Mouse (Mus musculus) MEL (cell line): Measurements from ENCODE around the gene Map3k9. TPM values are rescaled to one million over a fixed set of nuclear protein-coding genes. Genes with fewer than 3 reads are reported as not detected.

Source experiments
- DNase-seq: peaks from one replicate; pipeline ENCODE4 v3.0.0; 2011; ENCODE audit warnings: low read depth, low spot score
- H3K27ac ChIP-seq: 2 replicates; pipeline ENCODE4 v1.5.1; 2012; ENCODE audit warnings: low read depth, mild to moderate bottlenecking, control low read depth, low read length, moderate library complexity; ENCODE audit not compliant: control insufficient read depth
- H3K27me3 ChIP-seq, 2 experiments: fragments of 150-350 bp in 1 of 2; sonication (generic) in 1 of 2; 2 replicates each; pipeline ENCODE4 v1.6.1; 2012; ENCODE audit warnings: low read length in 2 of 2, mild to moderate bottlenecking in 2 of 2, improper control_type of control experiment in 1 of 2, moderate library complexity in 1 of 2; ENCODE audit not compliant: insufficient read depth in 2 of 2, control insufficient read depth in 1 of 2
- H3K36me3 ChIP-seq, 2 experiments: 2 replicates each; pipeline ENCODE4 v1.6.1; 2012 to 2014; ENCODE audit warnings: low read length in 2 of 2, improper control_type of control experiment in 1 of 2, inconsistent platforms in 1 of 2, mild to moderate bottlenecking in 1 of 2; ENCODE audit not compliant: insufficient read depth in 2 of 2, control insufficient read depth in 1 of 2
- H3K4me1 ChIP-seq, 2 experiments: fragments of 150-350 bp in 1 of 2; sonication (generic) in 1 of 2; 2 replicates each; pipeline ENCODE4 v1.6.1; 2012; ENCODE audit warnings: low read length in 2 of 2, improper control_type of control experiment in 1 of 2, mild to moderate bottlenecking in 1 of 2; ENCODE audit not compliant: insufficient read depth in 2 of 2, control insufficient read depth in 1 of 2
- H3K4me3 ChIP-seq, 2 experiments: fragments of 150-350 bp in 1 of 2; sonication (generic) in 1 of 2; 2 replicates each; pipeline ENCODE4 v1.5.1; 2012; ENCODE audit warnings: low read depth in 2 of 2, low read length in 2 of 2, mild to moderate bottlenecking in 2 of 2, moderate library complexity in 2 of 2, control low read depth in 1 of 2, improper control_type of control experiment in 1 of 2; ENCODE audit not compliant: control insufficient read depth in 1 of 2, insufficient read depth in 1 of 2
- H3K79me2 ChIP-seq: 2 replicates; pipeline ENCODE4 v1.6.1; 2012; ENCODE audit warnings: mild to moderate bottlenecking, low read length, moderate library complexity; ENCODE audit not compliant: control insufficient read depth, poor library complexity, insufficient read depth
- H3K9ac ChIP-seq: 2 replicates; pipeline ENCODE4 v1.6.1; 2012; ENCODE audit warnings: low read depth, mild to moderate bottlenecking, control low read depth, low read length, moderate library complexity; ENCODE audit not compliant: control insufficient read depth, poor library complexity, severe bottlenecking
- H3K9me3 ChIP-seq: fragments of 150-350 bp; sonication (generic); replicated peaks from 2 replicates; pipeline ENCODE4 v1.6.1; 2012; ENCODE audit warnings: mild to moderate bottlenecking, low read length, improper control_type of control experiment, moderate library complexity; ENCODE audit not compliant: insufficient read depth
- CHD1 ChIP-seq: IDR thresholded peaks from 2 replicates; pipeline ENCODE4 v1.6.1; 2012; ENCODE audit warnings: low read depth, mild to moderate bottlenecking, inconsistent platforms, low read length, improper control_type of control experiment
- CHD2 ChIP-seq: IDR thresholded peaks from 2 replicates; pipeline ENCODE4 v1.6.1; 2011; ENCODE audit warnings: low read length, improper control_type of control experiment
- CTCF ChIP-seq, 3 experiments: IDR thresholded peaks in 2 of 3; conservative IDR thresholded peaks in 1 of 3; 2 replicates each; pipeline ENCODE4 v1.5.1; 2011 to 2012; ENCODE audit warnings: low read length in 3 of 3, low read depth in 2 of 3, mild to moderate bottlenecking in 2 of 3, improper control_type of control experiment in 1 of 3, inconsistent platforms in 1 of 3, mixed read lengths in 1 of 3, moderate library complexity in 1 of 3; ENCODE audit not compliant: control insufficient read depth in 1 of 3, insufficient read depth in 1 of 3, poor library complexity in 1 of 3, severe bottlenecking in 1 of 3
- EP300 ChIP-seq, 2 experiments: IDR thresholded peaks; 2 replicates each; pipeline ENCODE4 v1.6.1; 2011; ENCODE audit warnings: improper control_type of control experiment in 2 of 2, low read length in 2 of 2, low read depth in 1 of 2, mild to moderate bottlenecking in 1 of 2
- GATA1 ChIP-seq: IDR thresholded peaks from 2 replicates; pipeline ENCODE4 v1.6.1; 2011; ENCODE audit warnings: low read depth, low read length, improper control_type of control experiment
- HCFC1 ChIP-seq: IDR thresholded peaks from 2 replicates; pipeline ENCODE4 v1.6.1; 2012; ENCODE audit warnings: low read depth, mild to moderate bottlenecking, inconsistent platforms, low read length, improper control_type of control experiment, moderate library complexity
- MYC ChIP-seq: IDR thresholded peaks from 2 replicates; pipeline ENCODE4 v1.6.1; 2011; ENCODE audit warnings: low read depth, mild to moderate bottlenecking, low read length, improper control_type of control experiment, moderate library complexity
- NELFE ChIP-seq: IDR thresholded peaks from 2 replicates; pipeline ENCODE4 v1.6.1; 2011; ENCODE audit warnings: low read depth, low read length, improper control_type of control experiment
- NRF1 ChIP-seq: IDR thresholded peaks from 2 replicates; pipeline ENCODE4 v1.6.1; 2014; ENCODE audit warnings: low read depth, mild to moderate bottlenecking, inconsistent platforms, low read length, improper control_type of control experiment, moderate library complexity; ENCODE audit not compliant: poor library complexity, insufficient read depth, severe bottlenecking
- POLR2AphosphoS5 ChIP-seq: IDR thresholded peaks from 2 replicates; pipeline ENCODE4 v1.6.1; 2012; ENCODE audit warnings: low read depth, borderline replicate concordance, mild to moderate bottlenecking, inconsistent platforms, low read length, moderate library complexity, mixed read lengths
- RAD21 ChIP-seq: IDR thresholded peaks from 2 replicates; pipeline ENCODE4 v1.6.1; 2011; ENCODE audit warnings: mild to moderate bottlenecking, low read depth, low read length, improper control_type of control experiment
- RCOR1 ChIP-seq: IDR thresholded peaks from 2 replicates; pipeline ENCODE4 v1.6.1; 2012; ENCODE audit warnings: low read depth, mild to moderate bottlenecking, inconsistent platforms, low read length, improper control_type of control experiment
- SIN3A ChIP-seq: IDR thresholded peaks from 2 replicates; pipeline ENCODE4 v1.6.1; 2012; ENCODE audit warnings: low read length, improper control_type of control experiment, inconsistent platforms
- SMC3 ChIP-seq: IDR thresholded peaks from 2 replicates; pipeline ENCODE4 v1.6.1; 2011; ENCODE audit warnings: low read depth, low read length, improper control_type of control experiment
- UBTF ChIP-seq: IDR thresholded peaks from 2 replicates; pipeline ENCODE4 v1.6.1; 2012; ENCODE audit warnings: low read depth, mild to moderate bottlenecking, inconsistent platforms, low read length, improper control_type of control experiment, moderate library complexity, borderline replicate concordance; ENCODE audit not compliant: insufficient read depth
- USF1 ChIP-seq: IDR thresholded peaks from 2 replicates; pipeline ENCODE4 v1.6.1; 2014; ENCODE audit warnings: low read depth, mild to moderate bottlenecking, inconsistent platforms, low read length, improper control_type of control experiment, moderate library complexity
- USF2 ChIP-seq, 2 experiments: IDR thresholded peaks; 2 replicates each; pipeline ENCODE4 v1.6.1; 2011 to 2012; ENCODE audit warnings: improper control_type of control experiment in 2 of 2, low read length in 2 of 2, borderline replicate concordance in 1 of 2, inconsistent platforms in 1 of 2, low read depth in 1 of 2, mild to moderate bottlenecking in 1 of 2; ENCODE audit not compliant: insufficient read depth in 1 of 2
- ZC3H11A ChIP-seq: IDR thresholded peaks from 2 replicates; pipeline ENCODE4 v1.6.1; 2012; ENCODE audit warnings: low read depth, mild to moderate bottlenecking, inconsistent platforms, low read length, improper control_type of control experiment
- ZKSCAN1 ChIP-seq: IDR thresholded peaks from 2 replicates; pipeline ENCODE4 v1.6.1; 2012; ENCODE audit warnings: low read depth, mild to moderate bottlenecking, inconsistent platforms, low read length, improper control_type of control experiment, moderate library complexity
- ZNF384 ChIP-seq: IDR thresholded peaks from 2 replicates; pipeline ENCODE4 v1.6.1; 2012; ENCODE audit warnings: low read depth, mild to moderate bottlenecking, inconsistent platforms, low read length, improper control_type of control experiment
- polyA plus RNA-seq, 2 experiments: library from polyadenylated mRNA; stranded (reverse) in 1 of 2; unstranded in 1 of 2; fragments of >175 nt in 1 of 2; fragments of >200 nt in 1 of 2; gene quantifications; 2 replicates each; pipeline versions ENCODE4 v1.2.1 to v1.2.4; 2012; ENCODE audit warnings: low replicate concordance in 2 of 2, low read depth in 1 of 2; ENCODE audit not compliant: insufficient read length in 2 of 2, insufficient read depth in 1 of 2, missing spikeins in 1 of 2
- total RNA-seq: library from RNA; depleted of rRNA; stranded (reverse); fragments of 300-350 nt; gene quantifications from 2 replicates; pipeline ENCODE4 v1.2.3, GENCODE M21; 2012; rRNA removed

Gene Map3k9
- total RNA-seq (not detected in 2 replicates), polyA plus RNA-seq (not detected)

GRCm38 (mm10) chr12:81781105-81781909 is at the start of gene Map3k9:
Gene Map3k9, minus strand, starts transcription at chr12:81781175.
- Histone ChIP-seq H3K4me1 (no peaks in the 10 kb centered on the region), H3K27ac (no peak within 1 kb of the TSS), H3K9me3 (no peaks in the 10 kb centered on the region), H3K9ac (no peak within 1 kb of the TSS), H3K4me3 (no peak within 1 kb of the TSS), H3K36me3 (no peaks in the 10 kb centered on the region), H3K27me3 (peaks cover 0 to 10% of the 10 kb centered on the region in 2 experiments; a peak in 3 of 4 replicates), H3K79me2 (no peaks in the 10 kb centered on the region)
- TF ChIP-seq MYC (no peak), GATA1 (no peak), HCFC1 (no peak), ZKSCAN1 (no peak), CHD2 (no peak), SMC3 (no peak), POLR2AphosphoS5 (no peak), RAD21 (no peak), CTCF (IDR thresholded peaks at IDR 0.05 in 2 of 3, conservative IDR thresholded peaks at IDR 0.05 in 1 of 3; ENCODE audit: control insufficient read depth in 1 of 3, insufficient read depth in 1 of 3, low read depth in 2 of 3, low read length in 3 of 3, poor library complexity in 1 of 3, severe bottlenecking in 1 of 3) (no peak), NRF1 (no peak)
- DNase-seq: no peak

- H3K79me2 ChIP-seq: no peaks in the 10 kb centered on the region
- TF ChIP-seq UBTF (no peak), ZC3H11A (no peak), USF2 (IDR thresholded peaks at IDR 0.05; ENCODE audit: borderline replicate concordance in 1 of 2, insufficient read depth in 1 of 2, low read depth in 1 of 2, low read length in 2 of 2) (no peak), GATA1 (no peak), ZNF384 (no peak), USF1 (no peak), EP300 (IDR thresholded peaks at IDR 0.05; ENCODE audit: low read depth in 1 of 2, low read length in 2 of 2) (no peak), RCOR1 (no peak), POLR2AphosphoS5 (no peak), SIN3A (no peak), CHD1 (no peak), NELFE (no peak)
- TF ChIP-seq, all 39 proteins: peak for 0
- Histone ChIP-seq H3K27me3 (peaks cover 1 to 7% of the 10 kb centered on the region in 2 experiments), H3K27ac (no peak overlapping the region), H3K36me3 (no peaks in the 10 kb centered on the region), H3K4me1 (no peaks in the 10 kb centered on the region; a peak in 1 of 4 replicates), H3K9me3 (no peaks in the 10 kb centered on the region), H3K9ac (no peak overlapping the region), H3K4me3 (no peak overlapping the region)
- DNase-seq: no peak
These were observed 47.4 kb upstream of the Map3k9 start for GRCm38 (mm10) chr12:81828355-81828754.
